Mouse (Mus musculus) heart, postnatal 0 days (tissue): ENCODE results near the gene Soat1. TPM values are rescaled to one million over a fixed set of nuclear protein-coding genes. Genes with fewer than 3 reads are reported as not detected.
"Not testable (repeated sequence)": the region's sequence is repeated elsewhere in the genome, so short reads cannot be mapped to it uniquely, and the experiment has no call there.

ENCODE experiments used
- ATAC-seq: fragments of 200-750 bp; cut with Nextera tagmentation; 2 replicates; pipeline ENCODE4 v1.8.0; 2017; ENCODE audit warnings: low read depth, moderate number of reproducible peaks, moderate library complexity; ENCODE audit not compliant: insufficient read depth
- DNase-seq: peaks from one replicate; pipeline ENCODE4 v3.0.0-alpha.2; 2016; ENCODE audit warnings: low spot score
- H3K27ac ChIP-seq: fragments of 300-500 bp; sonication (generic); 2 replicates; pipeline ENCODE4 v1.5.1; 2014; ENCODE audit warnings: low read depth, mild to moderate bottlenecking
- H3K27me3 ChIP-seq: fragments of 300-500 bp; sonication (generic); 2 replicates; pipeline ENCODE4 v1.6.1; 2014; ENCODE audit warnings: low read length, mixed read lengths; ENCODE audit not compliant: control insufficient read depth, insufficient read depth
- H3K36me3 ChIP-seq: fragments of 300-500 bp; sonication (generic); replicated peaks from 2 replicates; pipeline ENCODE4 v1.6.1; 2014; ENCODE audit warnings: low read length, mixed read lengths; ENCODE audit not compliant: control insufficient read depth, insufficient read depth
- H3K4me1 ChIP-seq: fragments of 300-500 bp; sonication (generic); 2 replicates; pipeline ENCODE4 v1.6.1; 2014; ENCODE audit warnings: antibody characterized with exemption; ENCODE audit not compliant: control insufficient read depth, insufficient read depth
- H3K4me2 ChIP-seq: fragments of 300-500 bp; sonication (generic); 2 replicates; pipeline ENCODE4 v1.6.1; 2014; ENCODE audit warnings: low read depth, mild to moderate bottlenecking, low read length, moderate library complexity
- H3K4me3 ChIP-seq: fragments of 300-500 bp; sonication (generic); 2 replicates; pipeline ENCODE4 v1.5.1; 2014; ENCODE audit warnings: low read depth, low read length
- H3K9ac ChIP-seq: fragments of 300-500 bp; sonication (generic); replicated peaks from 2 replicates; pipeline ENCODE4 v1.6.1; 2014; ENCODE audit warnings: low read depth, low read length, mixed read lengths
- H3K9me3 ChIP-seq: fragments of 300-500 bp; sonication (generic); replicated peaks from 2 replicates; pipeline ENCODE4 v1.6.1; 2016; ENCODE audit warnings: low read length; ENCODE audit not compliant: control insufficient read depth
- CTCF ChIP-seq: IDR thresholded peaks from 2 replicates; pipeline ENCODE4 v1.5.1; 2016; ENCODE audit warnings: antibody characterized with exemption, control low read depth, low read depth
- EP300 ChIP-seq: IDR thresholded peaks from 2 replicates; pipeline ENCODE4 v1.6.1; 2016; ENCODE audit warnings: antibody characterized with exemption, low read depth
- WGBS: fragments of 180-500 bp; shearing (Covaris S2); extraction: QIAGEN DNeasy Blood & Tissue Kit; methylation state at CpG from one replicate; pipeline ENCODE4 v1.1.7; 2014; 5-methylcytosine and 5-hydroxymethylcytosine counted together
- polyA plus RNA-seq: library from polyadenylated mRNA; unstranded; fragments of >200 nt; fragmentation: Nextera tagmentation; extraction: Ambion mirVana; gene quantifications from 2 replicates; pipeline ENCODE4 v1.2.1, GENCODE M21; 2015
- total RNA-seq: library from RNA; depleted of rRNA; stranded (reverse); fragments of >200 nt; gene quantifications from 2 replicates; pipeline ENCODE4 v1.2.3, GENCODE M21; 2014; ENCODE audit warnings: low replicate concordance; rRNA removed

Gene Soat1
- 47.3 and 75.3 TPM in 2 replicates for total RNA-seq
- 8.6 and 12.3 TPM in 2 replicates for polyA plus RNA-seq

DNA sequence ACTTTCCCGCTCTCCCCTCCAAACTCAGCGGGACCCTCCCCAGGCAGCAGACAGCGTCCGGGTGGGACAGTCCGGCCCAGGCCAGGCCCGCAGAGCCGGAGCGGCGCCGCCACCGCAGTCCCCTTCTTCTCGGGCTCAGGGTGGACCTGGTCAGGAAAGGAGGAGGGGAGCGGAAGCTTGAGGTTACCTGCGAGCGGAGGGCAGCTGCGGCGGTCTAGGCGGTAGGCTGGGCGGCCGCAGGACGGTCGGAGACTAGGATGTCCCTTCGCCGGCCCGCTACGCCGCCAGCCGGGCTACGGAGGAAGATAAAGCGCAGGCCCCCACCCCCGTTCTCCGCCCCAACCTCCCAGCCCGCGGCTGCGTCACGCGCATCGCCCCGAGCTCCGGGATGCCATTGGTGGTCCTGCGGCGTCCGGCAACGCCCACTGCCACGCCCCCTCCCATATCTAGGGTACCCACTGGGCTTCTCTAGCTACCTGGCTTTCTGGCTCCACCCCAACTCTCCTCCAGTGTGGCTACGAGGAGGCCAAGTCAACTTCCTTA, at the start of gene Soat1:
Gene Soat1 (minus strand): TSS at position 371 of the 543 bp plus-strand sequence.
- peak; percentile 78 for DNase-seq
- under 1% methylated on average over 39 of the region's 46 CpGs for WGBS
- TF ChIP-seq CTCF (no peak), EP300 (no peak)

DNA sequence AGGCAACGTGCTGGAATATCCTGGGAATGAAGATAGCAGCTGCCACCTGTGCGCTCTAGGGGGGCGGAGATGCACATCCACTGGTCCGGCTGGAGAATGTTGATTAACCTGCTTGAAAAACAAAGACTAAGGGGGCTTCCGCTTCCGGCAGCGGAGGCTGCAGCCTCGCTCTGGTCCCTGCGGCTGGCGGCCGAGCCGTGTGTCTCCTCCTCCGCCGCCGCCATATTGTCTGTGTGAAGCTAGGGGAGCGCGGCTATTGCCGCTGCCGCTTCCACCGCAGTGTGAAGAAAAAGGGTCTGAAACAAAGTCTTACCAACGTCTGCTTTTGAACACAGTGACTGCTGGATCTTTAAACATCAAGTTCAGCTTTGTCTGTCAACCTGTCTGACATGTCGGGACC, 49.7 kb upstream of the Soat1 start, which contains the start of gene Gm10031:
Gene Gm10031 (plus strand): TSS at position 171 of the 400 bp plus-strand sequence.
- WGBS = 91% methylated on average over 21 of the region's 22 CpGs
- DNase-seq, H3K27ac ChIP-seq, H3K4me2 ChIP-seq, H3K9ac ChIP-seq, H3K4me3 ChIP-seq, H3K36me3 ChIP-seq, H3K27me3 ChIP-seq, H3K4me1 ChIP-seq, H3K9me3 ChIP-seq: not testable (repeated sequence)
- ATAC-seq = peak; percentile 82

More for the DNA sequence above, at the start of gene Soat1:
- peak; percentile 86 for ATAC-seq
- peak within 1 kb of the TSS; percentile 80 for H3K27ac ChIP-seq
- peak within 1 kb of the TSS; percentile 73 for H3K4me3 ChIP-seq
- 0 out of 2 replicates have a peak, but pooled peaks cover 4% of the 10 kb centered on the region for H3K9me3 ChIP-seq
- peak within 1 kb of the TSS; percentile 73 for H3K9ac ChIP-seq
- H3K4me2 ChIP-seq = peak within 1 kb of the TSS; percentile 85
- H3K27me3 ChIP-seq = no peaks in the 10 kb centered on the region
- no peaks in the 10 kb centered on the region for H3K36me3 ChIP-seq
- no peaks in the 10 kb centered on the region for H3K4me1 ChIP-seq

DNA sequence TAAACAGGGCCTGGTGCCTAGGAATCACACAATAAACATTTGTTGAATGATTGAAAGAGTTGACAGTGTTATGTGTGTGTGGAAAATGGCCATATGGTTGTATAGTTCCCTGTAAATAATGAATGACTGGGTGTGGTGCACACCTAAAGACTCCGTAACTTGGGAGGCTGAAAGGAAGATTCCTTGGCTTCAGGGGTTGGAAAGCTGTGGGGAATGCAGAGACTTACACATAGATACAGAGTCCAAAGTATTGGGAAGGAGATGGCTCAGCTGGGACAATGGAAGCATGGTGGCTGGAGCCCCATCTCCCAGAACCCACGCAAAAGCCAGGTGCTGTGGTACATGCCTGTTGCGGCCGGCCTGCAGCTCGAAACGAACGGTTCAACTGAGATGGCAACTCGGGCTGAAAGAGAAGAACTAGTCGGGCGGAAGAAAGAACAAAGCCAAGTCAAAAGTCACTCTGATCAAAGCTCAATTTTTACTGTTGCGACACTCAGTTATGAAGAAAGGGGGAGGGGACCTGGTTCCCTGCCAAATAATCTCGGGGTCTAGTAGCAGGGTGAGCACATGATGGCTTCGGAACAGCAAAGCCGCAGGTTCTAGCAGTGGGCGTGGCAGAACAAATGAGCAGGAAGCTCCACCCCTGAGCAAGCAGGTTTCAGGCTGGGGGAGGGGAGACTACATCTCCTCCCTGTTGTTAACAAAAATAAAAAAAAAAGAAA, 47.8 kb upstream of the Soat1 start:
- H3K4me1 ChIP-seq = no peaks in the 10 kb centered on the region
- H3K36me3 ChIP-seq = no peaks in the 10 kb centered on the region
- DNase-seq = no peak
- WGBS = 68% methylated on average over 15 of the region's 15 CpGs
- no peak overlapping the region for H3K4me3 ChIP-seq
- H3K4me2 ChIP-seq = no peak overlapping the region
- ATAC-seq = no peak
- no peaks in the 10 kb centered on the region for H3K9me3 ChIP-seq
- H3K9ac ChIP-seq = no peak overlapping the region
- H3K27ac ChIP-seq = no peak overlapping the region
- TF ChIP-seq EP300 = no peak
- no peak for TF ChIP-seq CTCF
- H3K27me3 ChIP-seq = no peaks in the 10 kb centered on the region

DNA sequence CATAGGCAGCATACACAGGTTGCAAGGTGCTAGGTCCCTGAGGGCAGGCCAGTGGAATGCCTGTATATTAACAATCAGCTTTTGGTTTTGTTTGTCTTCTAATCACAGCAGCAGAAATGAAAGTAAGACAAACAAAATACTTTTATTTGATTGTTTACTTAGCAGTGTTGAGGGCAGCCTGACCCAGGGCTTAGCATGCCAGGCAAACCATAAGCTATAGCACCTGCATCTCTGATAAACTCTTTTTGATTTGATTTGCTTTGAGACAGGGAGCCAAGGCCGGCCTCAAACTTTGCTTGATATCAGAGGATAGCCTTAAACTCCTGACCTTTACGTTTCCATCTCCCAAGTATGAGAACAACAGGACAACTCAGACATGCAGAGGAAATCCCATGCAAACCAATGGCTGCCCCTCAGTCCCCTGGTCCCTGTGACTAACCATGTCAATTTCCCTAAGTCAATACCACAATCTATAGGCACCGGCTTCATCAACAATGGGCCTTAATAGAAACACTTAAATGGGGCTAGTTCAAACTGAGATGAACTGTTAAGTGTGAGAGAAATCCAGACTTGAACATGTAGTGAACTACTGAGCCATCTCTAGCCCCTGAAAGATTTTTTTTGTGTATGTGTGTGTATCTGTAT, 46.1 kb upstream of the Soat1 start:
- no peak overlapping the region for H3K4me3 ChIP-seq
- H3K27me3 ChIP-seq = no peaks in the 10 kb centered on the region
- no peak overlapping the region for H3K27ac ChIP-seq
- no peaks in the 10 kb centered on the region for H3K4me1 ChIP-seq
- H3K4me2 ChIP-seq = no peak overlapping the region
- DNase-seq (no peak), ATAC-seq (no peak)
- TF ChIP-seq CTCF (no peak), EP300 (no peak)
- no peaks in the 10 kb centered on the region for H3K36me3 ChIP-seq
- no peaks in the 10 kb centered on the region for H3K9me3 ChIP-seq
- H3K9ac ChIP-seq = no peak overlapping the region
- 65% methylated on average over 3 of the region's 3 CpGs for WGBS

DNA sequence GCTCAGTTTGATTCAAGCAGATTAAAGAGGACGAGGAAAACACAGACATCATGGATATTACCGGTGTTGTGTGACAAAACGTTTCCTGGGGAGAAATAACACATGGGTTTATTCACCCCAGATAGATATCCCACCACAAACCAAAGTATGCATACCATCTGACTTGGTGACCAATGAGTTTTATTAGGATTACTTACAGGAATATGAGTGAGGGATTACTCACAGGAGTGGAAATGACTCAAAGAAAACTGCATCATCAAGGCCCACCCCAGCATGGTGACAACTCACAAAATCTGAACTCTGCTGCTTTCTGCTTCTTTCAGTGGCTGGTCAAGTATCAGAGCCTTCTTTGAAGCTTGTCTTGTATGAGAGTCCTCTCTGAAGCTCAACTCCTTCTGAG, 33.6 kb upstream of the Soat1 start:
- Histone ChIP-seq H3K4me1 (no peaks in the 10 kb centered on the region), H3K9ac (no peak overlapping the region), H3K27ac (no peak overlapping the region), H3K4me2 (no peak overlapping the region), H3K27me3 (no peaks in the 10 kb centered on the region), H3K9me3 (no peaks in the 10 kb centered on the region), H3K4me3 (no peak overlapping the region), H3K36me3 (no peaks in the 10 kb centered on the region)
- WGBS = 76% methylated on average over 3 of the region's 3 CpGs
- TF ChIP-seq EP300 = no peak
- no peak for TF ChIP-seq CTCF
- ATAC-seq (no peak), DNase-seq (no peak)
